ENCODE assay signal across 17 mouse cellular contexts in genomic region chr5:99513209-99513880, GRCm38 (mm10).
DNase-seq lines count a peak whose midpoint lies in the region; ATAC-seq and TF ChIP-seq lines count a peak whose summit lies in the region.
"Had no signal": no experiment of that assay in that cellular context is flagged by ENCODE, and none has a peak within 500 bp of the region (broad histone marks: within the 10 kb centered on the region; RNA-seq: fewer than 3 reads in every experiment).

No protein-coding gene starts in this region.

- TF ChIP-seq POLR2A in lung, adult 2 months (IDR thresholded peaks at IDR 0.05; ENCODE audit: borderline replicate concordance, extremely low read depth, low read depth, low read length), result no peak

- H3K4me1 ChIP-seq in hindbrain, embryonic 11.5 days (replicated peaks; ENCODE audit: control insufficient read depth, insufficient read depth, low read length), result no peaks in the 10 kb centered on the region
- H3K4me1 ChIP-seq in midbrain, embryonic 11.5 days (ENCODE audit: control insufficient read depth, insufficient read depth, low read length), result peaks cover 5% of the 10 kb centered on the region; the same call in 1 of the 2 replicates
- H3K4me1 ChIP-seq in liver, embryonic 12.5 days, result 0 out of 2 replicates have a peak, but pooled peaks cover 6% of the 10 kb centered on the region
- H3K4me1 ChIP-seq in lung, adult 2 months (ENCODE audit: control insufficient read depth, insufficient read depth, low read length), result peaks cover 7% of the 10 kb centered on the region
- H3K4me1 ChIP-seq: heart, embryonic 15.5 days; limb, embryonic 12.5 days; liver, embryonic 15.5 days had no signal

- peak; percentile 60; the same call in 1 of the 2 replicates for ATAC-seq in hindbrain, embryonic 11.5 days (ENCODE audit: low FRiP score)
- peak; percentile 78 for ATAC-seq in midbrain, embryonic 11.5 days (ENCODE audit: low FRiP score)
- no peak for ATAC-seq in liver, embryonic 12.5 days
- ATAC-seq: Patski had no signal

- no peak for TF ChIP-seq CTCF in lung, adult 2 months (IDR thresholded peaks at IDR 0.05; ENCODE audit: insufficient read depth, low read length)

- 34% methylated on average over 9 of the region's 9 CpGs for WGBS in hindbrain, embryonic 11.5 days
- 24% methylated on average over 9 of the region's 9 CpGs for WGBS in midbrain, embryonic 11.5 days
- 77% methylated on average over 9 of the region's 9 CpGs for WGBS in liver, embryonic 12.5 days (ENCODE audit: insufficient replicate concordance)
- 88% methylated on average over 9 of the region's 9 CpGs for WGBS in lung, adult 2 months

- peak; percentile 38 for DNase-seq in retina, embryonic 14.5 days (ENCODE audit: low spot score)
- no peak for DNase-seq in retina, postnatal 1 day
- peak; percentile 37 for DNase-seq in hindbrain, embryonic 11.5 days (ENCODE audit: low spot score)
- peak; percentile 91 for DNase-seq in midbrain, embryonic 11.5 days (ENCODE audit: low spot score, missing footprints)
- DNase-seq in thymus, adult 18-20 months, result no peak
- no peak for DNase-seq in lung, adult 2 months
- DNase-seq in layer of hippocampus, adult 9-11 months, result no peak
- DNase-seq: B cell, adult 2 months; cerebellum, adult 2 months; kidney, adult 2 months; kidney, postnatal 36 days; lung, postnatal 14 days had no signal

- H3K9me3 ChIP-seq in hindbrain, embryonic 11.5 days (ENCODE audit: control insufficient read depth, low read length), result no peaks in the 10 kb centered on the region
- no peaks in the 10 kb centered on the region for H3K9me3 ChIP-seq in midbrain, embryonic 11.5 days (ENCODE audit: control insufficient read depth, low read length)
- H3K9me3 ChIP-seq in liver, embryonic 12.5 days (replicated peaks), result no peaks in the 10 kb centered on the region
- H3K9me3 ChIP-seq: heart, embryonic 15.5 days; limb, embryonic 12.5 days; liver, embryonic 15.5 days had no signal

- no peak overlapping the region for H3K4me3 ChIP-seq in hindbrain, embryonic 11.5 days (ENCODE audit: low read depth, low read length)
- H3K4me3 ChIP-seq in midbrain, embryonic 11.5 days (ENCODE audit: low read depth, low read length), result no peak overlapping the region
- H3K4me3 ChIP-seq in liver, embryonic 12.5 days, result no peak overlapping the region
- H3K4me3 ChIP-seq in lung, adult 2 months (replicated peaks; ENCODE audit: extremely low read depth, low read depth, low read length), result no peak overlapping the region
- H3K4me3 ChIP-seq: heart, embryonic 15.5 days; limb, embryonic 12.5 days; liver, embryonic 15.5 days had no signal

- no peak overlapping the region for H3K4me2 ChIP-seq in hindbrain, embryonic 11.5 days (replicated peaks; ENCODE audit: low read depth, low read length)
- H3K4me2 ChIP-seq in midbrain, embryonic 11.5 days, result no peak overlapping the region
- no peak overlapping the region for H3K4me2 ChIP-seq in liver, embryonic 12.5 days
- H3K4me2 ChIP-seq: heart, embryonic 15.5 days; limb, embryonic 12.5 days; liver, embryonic 15.5 days had no signal

- no peak overlapping the region for H3K9ac ChIP-seq in hindbrain, embryonic 11.5 days (ENCODE audit: low read depth, low read length)
- no peak overlapping the region for H3K9ac ChIP-seq in midbrain, embryonic 11.5 days (ENCODE audit: low read length)
- H3K9ac ChIP-seq in liver, embryonic 12.5 days, result no peak overlapping the region
- H3K9ac ChIP-seq: heart, embryonic 15.5 days; limb, embryonic 12.5 days; liver, embryonic 15.5 days had no signal

- no peaks in the 10 kb centered on the region for H3K36me3 ChIP-seq in hindbrain, embryonic 11.5 days (ENCODE audit: control insufficient read depth, insufficient read depth, low read length)
- H3K36me3 ChIP-seq in midbrain, embryonic 11.5 days (ENCODE audit: control insufficient read depth, insufficient read depth, low read length), result no peaks in the 10 kb centered on the region
- no peaks in the 10 kb centered on the region for H3K36me3 ChIP-seq in liver, embryonic 12.5 days
- H3K36me3 ChIP-seq: heart, embryonic 15.5 days; limb, embryonic 12.5 days; liver, embryonic 15.5 days had no signal

- H3K27me3 ChIP-seq in hindbrain, embryonic 11.5 days (ENCODE audit: control insufficient read depth, insufficient read depth, low read length), result no peaks in the 10 kb centered on the region
- H3K27me3 ChIP-seq in midbrain, embryonic 11.5 days (ENCODE audit: control insufficient read depth, insufficient read depth, low read length), result no peaks in the 10 kb centered on the region
- no peaks in the 10 kb centered on the region for H3K27me3 ChIP-seq in liver, embryonic 12.5 days (replicated peaks)
- H3K27me3 ChIP-seq: heart, embryonic 15.5 days; limb, embryonic 12.5 days; liver, embryonic 15.5 days had no signal

- no peak overlapping the region for H3K27ac ChIP-seq in hindbrain, embryonic 11.5 days (ENCODE audit: low read depth, low read length)
- H3K27ac ChIP-seq in midbrain, embryonic 11.5 days (ENCODE audit: low read depth, low read length), result peak overlapping the region; percentile 16; the same call in 1 of the 2 replicates
- no peak overlapping the region for H3K27ac ChIP-seq in liver, embryonic 12.5 days
- H3K27ac ChIP-seq: heart, embryonic 15.5 days; limb, embryonic 12.5 days; liver, embryonic 15.5 days had no signal

Comparison
In these comparisons a context has a peak if more than half of its experiments do, and no peak if none do; other contexts are left out.
1. DNase-seq: peak in retina, embryonic 14.5 days (single experiment), hindbrain, embryonic 11.5 days (single experiment) and midbrain, embryonic 11.5 days (single experiment); none in retina, postnatal 1 day (single experiment), thymus, adult 18-20 months (0 of 2), lung, adult 2 months (single experiment) and layer of hippocampus, adult 9-11 months (single experiment).